Mouse (Mus musculus): ENCODE measurements at regions not wholly inside any gene's neighbourhood (a gene's known extent, or its start where the extent isn't known, plus 50 kb on each side); places are given as distances from the start of the nearest gene placed in this dataset.

DNA sequence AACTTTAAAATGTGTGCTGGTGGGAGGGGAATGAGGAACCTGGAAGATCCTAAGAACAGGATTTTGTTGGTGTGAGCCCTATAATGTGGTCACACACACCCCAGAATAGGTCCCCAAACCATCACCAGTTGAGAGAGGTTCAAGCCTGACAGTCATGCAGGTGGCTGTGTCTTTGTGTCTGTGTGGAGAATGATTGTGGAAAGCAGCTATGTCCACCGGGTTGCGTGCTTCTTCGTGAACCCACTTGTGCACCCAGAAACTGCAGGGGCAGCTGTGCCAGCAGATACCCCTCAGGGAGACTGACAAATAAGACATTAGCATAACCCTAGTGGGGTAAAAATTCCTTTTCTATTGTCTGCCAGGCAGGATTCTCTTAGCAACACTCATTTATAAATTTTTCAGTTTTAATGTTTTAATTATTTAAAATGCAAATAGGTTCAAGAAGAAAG is 266.8 kb upstream of the Irx4 start:
- TF ChIP-seq CTCF (IDR thresholded peaks at IDR 0.05; ENCODE audit: low read depth) (no peak), EP300 (optimal IDR thresholded peaks at IDR 0.05) (no peak)

All from stomach, postnatal 0 days (tissue).